Mouse (Mus musculus) T-cell, adult 2 months (primary cell): ENCODE results near the gene Hoxd9.

Experiments used
- DNase-seq: peaks from one replicate; pipeline ENCODE4 v3.0.0; 2022; ENCODE audit warnings: low spot score

Hoxd9 gene

DNA sequence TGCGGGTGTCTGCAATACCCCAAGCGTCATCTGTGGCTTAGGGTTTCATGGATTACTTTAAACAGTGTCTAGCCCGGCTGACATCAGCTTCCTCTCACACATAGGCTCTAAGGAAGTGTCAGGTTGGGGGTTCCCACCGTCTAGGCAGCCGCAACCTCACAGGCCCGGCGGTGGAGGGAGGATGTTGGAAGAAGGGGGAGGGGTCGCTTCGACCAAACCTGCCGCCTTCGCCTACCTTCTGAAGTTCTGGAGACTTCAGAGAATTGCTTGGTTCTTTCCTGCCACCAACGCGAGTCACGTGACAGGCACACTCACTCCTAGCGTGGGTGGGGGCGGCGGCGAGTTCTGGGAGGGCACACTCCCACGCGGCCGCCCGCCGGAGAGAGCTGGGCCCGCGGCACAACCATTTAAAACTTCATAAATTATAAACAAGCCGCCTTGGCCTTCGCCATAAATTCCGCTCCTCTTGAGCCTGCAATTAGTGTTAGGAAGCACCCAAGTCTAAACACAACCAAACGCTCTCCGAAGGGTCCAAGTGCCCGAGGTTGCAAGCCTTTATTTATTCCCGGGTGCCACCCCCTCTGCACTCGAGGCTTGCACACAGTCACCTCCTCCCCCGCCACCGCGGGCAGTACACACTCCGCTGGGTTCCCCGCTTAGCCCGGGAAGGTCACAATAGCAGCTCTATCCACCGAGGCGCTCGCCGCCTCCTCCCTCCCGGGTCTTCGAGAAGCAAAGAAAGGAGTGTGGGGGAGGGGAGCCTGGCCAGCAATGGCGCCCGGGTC is 52.0 kb downstream of the Hoxd9 start:
- peak; percentile 80 for DNase-seq
